Mouse (Mus musculus) heart, postnatal 36 days (tissue): ENCODE results near the gene Cacng8. TPM values are rescaled to one million over a fixed set of nuclear protein-coding genes. Genes with fewer than 3 reads are reported as not detected.
A peak's percentile ranks its signal among the peaks of the same experiment; 100 is the strongest.
"Not testable (repeated sequence)": the region's sequence is repeated elsewhere in the genome, so short reads cannot be mapped to it uniquely, and the experiment has no call there.

ENCODE experiments used
- DNase-seq, 2 experiments: peaks; one replicate each; pipeline ENCODE4 v3.0.0; 2021 to 2022
- intact Hi-C: fragments of 180-260 bp; cut with DNase I; formaldehyde crosslinking; loops from one replicate; pipeline ENCODE4 v1.15.1; 2025
- total RNA-seq, 2 experiments: library from RNA; stranded (reverse); gene quantifications; 2 replicates each; pipeline ENCODE4 v1.2.3; 2021

Gene Cacng8
- total RNA-seq, 2 experiments from 2014 or later = not detected

DNA sequence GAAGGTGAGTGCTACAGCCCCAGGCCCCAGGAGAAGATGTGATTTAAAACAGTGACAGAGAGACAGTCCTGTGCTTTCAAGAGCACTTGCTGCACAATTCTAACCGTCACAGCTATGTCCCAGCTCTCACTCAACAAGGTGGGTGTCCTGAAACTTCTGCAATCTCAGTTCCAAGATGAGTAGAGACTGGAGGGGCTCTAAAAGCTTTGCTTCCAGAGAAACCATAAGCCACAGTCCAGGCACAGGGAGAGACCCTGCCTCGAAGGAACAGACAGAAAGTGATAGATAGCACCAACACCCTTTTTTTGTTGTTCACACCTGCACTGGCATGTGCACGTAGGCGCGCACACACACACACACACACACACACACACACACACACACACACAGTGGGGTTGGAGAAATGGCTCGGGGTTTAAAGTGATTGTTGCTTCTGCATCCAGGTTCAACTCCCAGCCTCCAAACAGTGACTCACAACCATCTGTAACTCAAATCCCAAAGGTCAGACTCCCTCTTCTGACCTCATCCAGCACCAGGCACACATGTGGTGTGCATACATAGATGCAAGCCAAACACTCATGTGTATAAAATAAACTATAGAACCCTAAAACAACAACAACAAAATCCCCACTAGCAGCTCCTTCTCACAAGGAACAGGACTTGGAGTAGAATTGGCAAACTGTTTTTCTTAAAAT is 4.3 kb upstream of the Cacng8 start:
- intact Hi-C loops = no loop called here

DNA sequence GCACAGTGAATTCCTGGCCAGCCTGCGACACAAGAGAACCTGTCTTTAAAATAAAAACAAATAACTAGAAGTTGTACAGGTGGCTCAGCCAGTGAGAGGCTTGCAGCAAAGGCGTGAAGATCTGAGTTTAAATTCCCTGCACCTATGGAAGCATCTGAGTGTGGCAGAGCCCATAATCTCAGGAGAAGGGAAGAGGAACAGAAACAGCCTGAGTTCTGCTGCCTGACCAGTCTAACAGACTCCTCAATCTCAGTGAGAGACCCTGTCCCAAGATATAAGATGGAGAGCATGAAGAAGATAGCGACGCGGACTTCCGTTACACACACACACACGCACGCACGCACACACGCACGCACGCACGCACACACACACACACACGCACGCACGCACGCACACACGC is 2.7 kb upstream of the Cacng8 start:
- intact Hi-C loops = no loop called here

More for the DNA sequence above, 4.3 kb upstream of the Cacng8 start:
- DNase-seq = no peak

DNA sequence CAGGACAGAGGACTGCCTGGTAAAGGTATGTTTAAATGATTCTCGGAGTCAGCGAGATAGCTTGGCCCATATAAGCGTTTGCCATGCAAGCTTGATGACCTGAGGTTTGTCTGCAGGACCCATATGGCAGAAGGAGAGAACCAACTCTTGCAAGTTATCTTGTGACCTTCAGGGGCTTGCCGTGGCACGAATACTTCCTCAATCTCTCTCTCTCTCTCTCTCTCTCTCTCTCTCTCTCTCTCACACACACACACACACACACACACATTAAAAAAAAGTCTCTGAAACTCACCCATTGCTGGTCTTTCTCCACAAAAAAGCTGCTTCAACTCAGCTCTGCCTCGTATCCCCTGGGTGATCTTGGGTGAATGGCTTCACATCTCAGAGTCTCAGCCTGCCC is 1.6 kb upstream of the Cacng8 start:
- intact Hi-C loops = no loop called here
- no peak for DNase-seq

More for the DNA sequence above, 2.7 kb upstream of the Cacng8 start:
- DNase-seq = no peak

DNA sequence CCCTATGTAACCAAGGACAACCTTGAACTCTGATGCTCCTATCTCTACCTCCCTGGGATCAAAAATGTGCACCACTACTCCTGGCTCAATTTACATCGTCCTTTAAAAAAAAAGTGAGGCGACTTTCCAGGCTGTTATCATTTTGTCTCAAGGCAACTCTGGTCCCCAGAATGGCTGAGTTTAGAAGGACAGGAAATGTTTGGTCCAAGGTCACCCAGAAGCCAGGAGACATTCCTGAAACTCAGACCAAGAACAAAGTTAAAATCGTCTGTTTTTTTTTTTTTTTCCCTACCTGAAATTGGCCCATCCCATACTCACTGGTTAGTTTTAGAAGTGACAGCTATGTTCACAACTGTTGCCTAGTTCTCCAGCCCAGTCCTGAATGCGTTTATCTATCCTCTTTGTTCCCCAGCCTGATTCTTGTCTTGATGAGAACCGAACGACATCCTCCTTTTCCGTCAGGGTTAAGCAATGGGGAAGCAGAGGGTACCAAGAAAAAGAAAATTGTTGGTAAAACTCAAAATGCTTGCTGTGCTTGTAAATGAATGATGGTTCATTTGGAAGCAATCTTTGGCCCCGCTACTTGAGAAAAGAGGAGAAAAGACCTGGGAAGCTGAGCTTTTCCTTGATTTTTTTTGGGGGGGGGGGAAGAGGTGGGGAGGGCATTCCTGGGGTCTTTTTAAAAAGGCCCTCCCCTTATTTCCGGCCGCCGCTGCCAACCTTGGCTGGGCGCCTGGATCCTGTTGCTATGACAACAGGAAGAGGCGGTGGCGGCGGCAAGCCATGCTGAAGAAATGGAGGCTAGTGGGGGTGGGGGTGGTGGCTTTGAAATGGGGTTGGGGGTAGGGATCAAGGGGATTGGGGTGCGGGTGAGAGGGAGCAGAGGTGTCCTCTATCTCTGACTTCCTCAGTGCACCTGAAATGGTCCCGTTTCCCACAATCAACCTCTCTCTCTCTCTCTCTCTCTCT is 755 bp upstream of the Cacng8 start:
- peak; percentile 41 to 54 for DNase-seq
- intact Hi-C loops = no loop called here

DNA sequence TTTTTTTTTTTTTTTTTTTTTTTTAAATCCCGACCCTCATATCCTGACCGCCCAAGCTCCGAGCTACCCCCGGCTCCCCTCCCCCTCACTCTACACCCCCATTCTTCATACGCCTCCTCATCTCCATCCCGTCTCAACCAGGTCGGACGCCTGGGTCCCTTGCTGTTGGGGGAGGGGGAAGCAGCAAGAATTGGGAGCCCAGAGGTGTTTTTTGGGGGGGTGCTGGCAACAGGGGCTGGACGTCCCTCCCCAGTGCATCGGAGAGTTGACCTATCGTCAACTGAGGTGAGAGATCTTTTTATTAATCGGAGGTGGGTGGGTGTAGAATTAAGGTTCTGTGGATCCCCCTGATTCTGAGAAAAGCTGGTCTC is 583 bp downstream of the Cacng8 start:
- intact Hi-C loops = no loop called here
- DNase-seq = no peak

DNA sequence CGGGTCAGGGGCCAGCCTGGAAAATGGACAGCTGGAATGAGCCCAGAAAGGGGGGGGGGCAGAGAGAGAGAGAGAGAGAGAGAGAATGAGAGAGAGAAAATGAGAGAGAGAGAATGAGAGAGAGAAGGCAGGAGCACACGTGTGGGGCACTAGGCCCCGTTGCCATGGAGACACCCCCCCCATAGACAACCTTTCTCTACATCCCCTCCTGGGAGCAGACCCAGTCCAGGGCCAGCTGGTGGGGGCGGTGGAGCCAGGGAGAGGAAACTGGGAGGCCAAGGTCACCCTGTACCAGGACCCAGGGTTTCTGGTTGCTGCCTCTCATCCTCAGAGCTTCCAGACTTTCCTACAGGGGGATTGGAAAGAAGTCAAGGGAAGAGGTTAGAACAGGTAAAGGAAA is 1.3 kb downstream of the Cacng8 start:
- no peak for DNase-seq
- intact Hi-C loops = no loop called here

DNA sequence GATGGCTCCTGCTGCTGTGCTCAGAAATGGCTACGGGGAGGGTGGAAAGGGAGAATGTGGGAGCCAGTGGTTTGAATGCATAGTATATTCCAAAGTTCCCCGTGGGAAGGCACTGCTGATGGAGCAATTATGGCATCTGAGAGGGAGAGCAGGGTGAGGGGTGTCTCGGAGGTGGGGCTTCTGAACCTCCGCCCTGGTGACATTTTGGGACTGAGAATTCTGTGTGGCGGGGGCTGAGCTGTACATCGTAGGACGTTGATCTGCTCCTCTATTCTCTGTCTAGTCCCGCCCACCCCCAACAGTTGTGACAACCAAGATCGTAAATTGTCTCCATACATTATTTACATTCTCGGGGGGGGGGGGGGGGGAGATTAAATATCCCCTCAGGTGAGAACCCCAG is 6.9 kb downstream of the Cacng8 start:
- intact Hi-C loops = no loop called here

DNA sequence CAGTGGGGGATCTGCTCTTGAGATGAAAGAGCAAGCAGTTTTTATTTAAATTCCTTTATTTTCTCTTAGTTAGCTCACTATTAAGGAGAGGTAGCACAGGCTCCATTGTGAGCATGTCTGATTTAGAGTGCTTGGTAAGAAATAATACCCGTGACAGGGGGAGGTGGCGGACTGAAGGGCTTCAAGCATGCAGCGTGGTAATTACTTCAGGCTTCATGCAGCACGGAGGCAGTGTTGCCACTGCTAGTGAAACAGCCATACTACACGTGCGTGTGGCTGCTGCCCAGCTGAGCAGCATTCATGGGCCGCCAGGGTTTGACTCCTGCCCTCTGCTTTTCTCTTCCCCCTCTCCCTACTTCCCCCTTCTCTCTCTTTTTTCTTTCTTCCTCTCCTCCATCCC is 7.3 kb downstream of the Cacng8 start:
- DNase-seq = no peak
- intact Hi-C loops = no loop called here

More for the DNA sequence above, 6.9 kb downstream of the Cacng8 start:
- DNase-seq = no peak

DNA sequence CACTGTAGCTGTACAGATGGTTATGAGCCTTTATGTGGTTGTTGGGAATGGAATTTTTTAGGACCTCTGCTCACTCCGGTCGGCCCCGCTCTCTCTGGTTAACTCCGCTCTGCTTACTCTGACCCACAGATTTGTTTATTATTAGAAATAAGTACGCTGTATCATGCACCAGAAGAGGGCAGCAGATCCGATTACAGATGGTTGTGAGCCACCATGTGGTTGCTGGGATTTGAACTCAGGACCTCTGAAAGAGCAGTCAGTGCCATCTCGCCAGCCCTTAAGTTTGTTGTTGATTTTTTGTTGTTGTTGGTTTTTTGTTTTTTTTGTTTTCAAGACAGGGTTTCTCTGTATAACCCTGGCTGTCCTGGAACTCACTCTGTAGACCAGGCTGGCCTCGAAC is 7.9 kb downstream of the Cacng8 start:
- DNase-seq, intact Hi-C loops: not testable (repeated sequence)

DNA sequence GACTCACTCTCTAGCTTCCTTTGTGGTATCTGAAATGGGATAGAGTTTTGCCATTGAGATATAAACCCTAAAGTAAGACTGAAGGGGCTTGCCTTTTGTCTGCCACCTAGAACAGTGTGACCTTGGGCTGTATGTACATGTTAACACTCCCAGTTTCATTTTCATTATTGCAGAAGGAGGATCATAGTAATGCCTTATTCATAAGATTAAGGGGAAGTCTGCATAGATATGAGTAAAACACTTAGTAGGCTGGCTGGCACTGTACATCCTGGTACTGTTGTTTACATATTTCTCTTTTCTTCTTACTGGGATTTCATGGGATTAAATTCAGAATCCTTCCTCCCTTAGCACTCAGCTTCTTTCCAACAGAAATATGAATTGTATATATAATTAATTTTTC is 9.5 kb downstream of the Cacng8 start:
- intact Hi-C loops = no loop called here
- no peak for DNase-seq

DNA sequence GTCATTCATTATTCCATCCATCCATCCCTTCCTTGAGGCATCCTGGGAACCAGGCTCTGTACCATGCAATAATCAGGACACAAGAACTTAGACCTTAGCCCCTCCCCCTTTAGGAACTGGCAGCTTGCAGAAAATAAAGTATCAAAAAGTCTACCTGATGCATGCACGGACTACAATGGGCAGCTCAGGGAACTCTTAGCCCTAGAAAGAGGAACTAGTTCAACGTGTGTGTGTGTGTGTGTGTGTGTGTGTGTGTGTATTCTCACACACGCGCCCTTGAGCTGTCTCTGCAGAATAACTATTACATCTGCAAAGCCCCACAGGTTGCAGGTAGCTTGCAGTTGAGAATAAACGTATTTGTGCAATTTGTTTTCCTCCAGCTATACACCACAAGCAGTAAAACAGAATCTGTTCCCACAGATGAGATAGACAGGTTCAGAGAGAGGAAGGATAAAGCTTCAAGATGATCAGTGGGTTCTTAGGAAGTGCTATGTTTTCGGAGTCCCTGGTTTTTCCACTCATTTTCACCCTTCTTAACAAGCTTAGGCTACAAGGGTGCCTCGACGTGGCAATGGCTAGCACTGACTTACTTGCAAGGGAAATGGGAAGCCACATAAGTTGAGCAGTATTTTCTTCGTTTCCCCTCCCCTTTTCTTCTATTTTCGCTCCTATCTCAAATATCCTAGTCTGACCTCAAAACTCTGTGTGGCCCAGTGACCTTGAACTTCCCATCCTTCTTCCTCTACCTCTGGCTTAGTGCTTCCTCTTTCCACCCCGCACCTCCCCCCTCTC is 19.4 kb downstream of the Cacng8 start:
- intact Hi-C loops = no loop called here
- DNase-seq = no peak

DNA sequence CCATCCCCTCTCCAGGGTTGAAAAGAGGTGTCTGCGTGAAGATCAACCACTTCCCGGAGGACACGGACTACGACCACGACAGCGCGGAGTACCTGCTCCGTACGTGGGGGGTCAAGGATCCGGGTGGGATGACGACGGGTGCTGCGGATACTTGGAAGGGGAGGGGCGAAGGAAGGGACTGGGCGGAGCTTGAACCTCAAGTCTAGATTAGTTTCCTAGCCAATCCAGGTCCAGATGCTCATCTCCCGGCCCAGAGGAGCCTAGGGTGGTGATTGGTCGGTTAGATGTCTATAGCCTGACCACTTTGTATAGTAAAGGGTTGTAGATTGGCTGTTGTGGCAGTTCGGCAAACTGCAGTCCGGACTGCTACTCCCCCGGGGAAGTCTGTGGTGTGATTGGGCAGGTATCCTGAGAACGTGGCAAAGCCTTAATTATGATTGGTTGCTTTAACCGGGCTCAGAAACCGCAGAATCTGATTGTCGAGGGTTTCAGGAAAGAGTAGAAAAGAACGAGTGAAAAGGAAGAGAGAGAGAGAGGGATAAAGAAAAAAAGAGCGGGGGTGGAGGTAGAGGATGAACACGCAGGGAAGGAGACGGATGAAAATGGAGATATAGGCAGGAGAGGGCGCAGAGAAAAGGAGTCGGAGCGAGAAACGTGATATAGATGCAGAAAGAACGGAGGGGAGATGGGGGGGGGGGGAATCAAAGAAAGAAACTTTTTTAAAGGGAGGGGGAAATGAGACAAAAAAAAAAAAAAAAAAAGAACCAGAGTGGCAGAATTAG is 20.9 kb downstream of the Cacng8 start:
- no peak for DNase-seq
- intact Hi-C loops = no loop called here

DNA sequence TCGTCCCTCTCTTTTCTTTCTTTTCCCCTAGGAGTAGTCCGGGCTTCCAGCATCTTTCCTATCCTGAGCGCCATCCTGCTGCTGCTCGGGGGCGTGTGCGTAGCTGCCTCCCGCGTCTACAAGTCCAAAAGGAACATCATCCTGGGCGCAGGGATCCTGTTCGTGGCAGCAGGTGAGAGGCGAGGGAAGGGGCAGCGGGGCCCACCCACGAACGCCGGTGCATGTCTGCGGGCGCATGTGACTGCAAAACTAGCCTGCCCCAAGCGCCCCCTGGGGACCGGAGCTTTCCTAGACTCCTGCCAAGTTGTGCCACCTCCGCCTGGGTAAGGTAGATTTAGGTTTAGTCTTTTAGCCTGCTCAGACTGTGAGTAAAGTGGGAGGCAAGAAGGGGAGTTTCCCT is 21.6 kb downstream of the Cacng8 start:
- intact Hi-C loops = no loop called here
- no peak for DNase-seq

DNA sequence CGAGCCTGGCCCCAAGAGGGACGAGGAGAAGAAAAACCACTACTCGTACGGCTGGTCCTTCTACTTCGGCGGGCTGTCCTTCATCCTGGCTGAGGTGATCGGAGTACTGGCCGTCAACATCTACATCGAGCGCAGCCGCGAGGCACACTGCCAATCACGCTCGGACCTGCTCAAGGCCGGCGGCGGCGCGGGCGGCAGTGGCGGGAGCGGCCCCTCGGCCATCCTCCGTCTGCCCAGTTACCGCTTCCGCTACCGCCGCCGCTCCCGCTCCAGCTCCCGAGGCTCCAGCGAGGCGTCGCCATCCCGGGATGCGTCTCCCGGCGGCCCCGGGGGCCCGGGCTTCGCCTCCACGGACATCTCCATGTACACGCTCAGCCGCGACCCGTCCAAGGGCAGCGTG is 24.4 kb downstream of the Cacng8 start:
- intact Hi-C loops = no loop called here
- peak; percentile 24 to 31 for DNase-seq

DNA sequence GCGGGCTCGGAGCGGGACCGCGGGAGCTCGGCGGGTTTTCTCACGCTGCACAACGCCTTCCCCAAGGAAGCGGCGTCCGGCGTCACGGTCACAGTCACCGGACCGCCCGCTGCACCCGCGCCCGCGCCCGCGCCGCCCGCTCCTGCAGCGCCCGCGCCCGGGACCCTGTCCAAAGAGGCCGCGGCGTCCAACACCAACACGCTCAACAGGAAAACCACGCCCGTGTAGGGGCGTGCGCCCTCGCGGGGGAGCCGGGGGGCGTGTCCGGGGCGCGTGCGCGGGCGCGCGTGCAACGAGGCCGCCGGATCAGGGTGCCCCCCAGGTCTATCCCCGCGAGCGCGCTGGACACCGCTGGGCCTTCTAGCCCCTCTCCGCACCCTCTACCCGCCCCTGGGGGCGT is 24.9 kb downstream of the Cacng8 start:
- intact Hi-C loops = no loop called here
- peak; percentile 9 to 14 for DNase-seq

DNA sequence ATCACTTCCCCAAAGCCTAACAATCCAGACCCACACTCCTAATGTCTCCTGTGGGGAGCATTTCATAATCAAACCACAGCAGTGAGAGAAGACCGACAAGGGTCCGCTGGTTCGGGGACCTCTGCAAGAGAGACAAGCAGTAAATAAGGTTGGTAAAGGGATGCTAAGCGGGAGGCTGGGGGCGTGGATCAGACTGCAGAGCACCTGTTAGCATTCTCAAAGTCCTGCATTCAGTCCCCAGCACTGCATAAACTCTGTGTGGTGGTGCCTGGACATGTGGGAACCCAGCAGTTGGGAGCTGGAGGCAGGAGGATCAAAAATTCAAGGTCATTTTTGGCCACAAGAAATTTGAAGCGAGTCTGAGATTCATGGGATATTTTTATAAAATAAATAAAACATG is 29.5 kb downstream of the Cacng8 start:
- intact Hi-C loops = no loop called here
- no peak for DNase-seq

DNA sequence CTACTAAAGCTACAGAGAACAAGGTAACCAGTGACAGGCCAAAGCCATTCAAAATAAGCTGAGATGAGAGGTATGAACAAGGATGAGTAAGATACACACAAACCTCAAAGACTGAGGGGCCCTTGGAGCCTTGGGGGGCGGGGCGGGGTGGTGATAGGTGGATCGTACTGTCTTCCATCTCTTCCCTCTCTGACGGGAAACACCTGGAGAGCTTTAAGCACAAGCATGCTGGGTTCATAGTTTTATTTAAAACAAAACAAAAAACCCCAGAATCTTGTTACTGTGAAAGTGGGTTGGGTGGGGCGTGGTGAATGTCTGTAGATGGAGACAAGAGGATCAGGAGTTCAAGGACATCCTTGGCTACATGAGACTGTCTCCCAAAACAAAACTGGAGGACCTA is 30.0 kb downstream of the Cacng8 start:
- intact Hi-C loops = no loop called here
- no peak for DNase-seq

DNA sequence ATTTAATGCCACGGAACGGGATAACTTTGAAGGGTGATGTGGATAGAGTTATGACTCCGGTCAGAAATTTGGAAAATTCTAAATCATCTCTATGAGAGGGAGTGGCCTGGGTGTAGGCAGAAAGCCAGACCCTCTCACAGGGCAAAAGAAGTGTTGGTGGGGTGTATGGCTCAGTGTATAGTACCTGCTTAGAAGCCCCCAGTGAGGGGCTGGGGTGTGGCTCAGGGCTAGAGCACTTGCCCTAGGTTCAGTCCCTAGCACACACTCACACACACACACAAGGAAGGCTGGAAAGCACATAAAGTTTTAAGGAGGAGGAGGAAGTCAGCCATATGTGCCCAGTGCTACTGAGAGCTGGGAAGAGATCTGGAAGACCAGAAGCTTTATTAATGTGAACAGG is 30.8 kb downstream of the Cacng8 start:
- intact Hi-C loops = no loop called here
- no peak for DNase-seq

DNA sequence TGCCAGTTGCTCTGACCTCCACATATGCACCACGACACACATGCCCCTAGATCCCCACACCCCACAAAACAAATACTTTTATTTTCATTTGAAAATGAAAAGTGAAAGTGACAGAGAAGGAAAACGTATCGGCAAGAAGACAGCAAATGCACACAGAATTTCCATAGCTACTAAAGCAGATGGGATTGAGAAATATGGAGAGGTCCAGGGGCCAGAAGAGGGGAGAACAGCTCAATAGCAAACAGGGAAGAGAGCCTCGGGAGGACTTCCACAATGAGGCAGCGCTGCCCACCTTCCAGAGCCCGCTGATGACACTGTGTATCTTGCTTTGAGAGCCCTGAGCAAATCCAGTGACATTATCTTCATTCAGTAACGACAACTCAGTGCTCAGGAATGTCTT is 31.6 kb downstream of the Cacng8 start:
- DNase-seq = no peak
- intact Hi-C loops = no loop called here

DNA sequence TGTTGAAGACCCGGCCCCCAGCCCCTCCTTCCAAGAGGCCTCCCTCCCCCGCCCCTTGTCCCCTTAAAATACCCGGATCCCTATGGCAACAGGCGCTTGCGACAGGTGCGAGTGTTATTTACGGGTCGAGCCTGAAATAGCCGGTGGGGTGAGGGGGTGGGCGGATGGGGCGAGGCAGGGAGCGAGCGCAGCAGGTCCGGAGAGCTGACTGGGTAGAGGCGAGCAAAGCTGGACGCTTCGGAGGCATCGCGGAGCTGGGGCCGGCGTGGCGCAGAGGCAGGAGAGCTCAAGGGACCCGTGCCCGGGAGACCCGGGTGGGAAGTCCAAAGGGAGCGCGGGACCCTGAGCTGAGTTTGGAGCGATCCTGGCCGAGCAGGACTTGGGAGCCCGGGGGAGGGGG is 32.9 kb downstream of the Cacng8 start:
- no peak for DNase-seq
- intact Hi-C loops = no loop called here
